Mouse (Mus musculus): Measurements from ENCODE around the gene Pard3b. TPM values are rescaled to one million over a fixed set of nuclear protein-coding genes. Genes with fewer than 3 reads are reported as not detected.

The Pard3b gene
- polyA plus RNA-seq (2014; fragmentation: Illumina TruSeq; extraction: RNeasy Lipid Tissue Mini Kit (QIAGEN cat#74804); ENCODE audit: low read depth, low replicate concordance) = 4.0 TPM

DNA sequence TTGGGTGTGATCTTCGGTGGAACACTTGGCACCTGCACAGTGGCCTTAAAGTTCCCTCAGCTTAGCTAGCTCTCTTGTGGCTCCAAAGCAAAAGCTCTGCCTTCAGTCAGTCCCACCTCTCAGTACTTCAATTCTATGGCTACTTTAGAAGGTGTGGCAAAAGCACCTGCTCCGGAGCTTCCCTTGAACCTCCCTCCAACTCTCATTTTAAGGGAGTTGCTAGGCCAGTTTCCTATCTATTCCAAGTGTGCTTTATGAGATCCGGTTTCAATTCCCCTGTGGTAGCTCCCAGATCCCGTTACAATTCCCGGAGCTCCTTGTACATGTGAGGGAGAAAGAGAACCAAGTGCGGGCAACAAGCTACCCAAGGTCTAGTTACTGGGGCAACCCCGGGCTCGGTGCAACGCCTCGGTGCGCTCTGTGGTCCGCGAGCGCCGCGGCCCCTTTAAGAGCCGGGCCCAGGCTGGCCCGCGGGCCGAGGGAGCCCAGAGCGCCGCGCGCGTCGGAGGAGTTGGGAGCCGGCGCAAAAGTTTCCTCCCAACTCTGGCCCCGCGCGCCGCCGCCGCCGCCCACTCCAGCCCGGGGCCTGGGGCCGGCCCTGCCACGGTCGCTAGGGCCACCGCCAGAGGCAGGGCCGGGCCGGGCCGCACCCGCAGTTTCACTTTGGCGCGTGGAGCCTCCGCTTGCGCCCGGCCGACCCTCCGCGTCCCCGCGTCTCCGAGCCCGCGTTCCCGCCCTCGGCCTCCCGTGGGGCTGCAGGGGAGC lies at the start of gene Pard3b:
Pard3b (plus strand) TSS at position 478 of the 765 bp plus-strand sequence.

